Comparison of ENCODE assay signal across 10 mouse cellular contexts in genomic region chr12:52413046-52413473, GRCm38 (mm10).
A peak's percentile ranks its signal among the peaks of the same experiment; 100 is the strongest.
DNase-seq lines count a peak whose midpoint lies in the region; ATAC-seq and TF ChIP-seq lines count a peak whose summit lies in the region.
"Had no signal": no experiment of that assay in that cellular context is flagged by ENCODE, and none has a peak within 500 bp of the region (broad histone marks: within the 10 kb centered on the region; RNA-seq: fewer than 3 reads in every experiment).

No protein-coding gene starts in this region.

- peaks cover 18% of the 10 kb centered on the region for H3K4me1 ChIP-seq in forebrain, embryonic 12.5 days
- no peaks in the 10 kb centered on the region for H3K4me1 ChIP-seq in liver, adult 2 months (ENCODE audit: control insufficient read depth, insufficient read depth, low read length)

- peak overlapping the region; percentile 13 for H3K4me2 ChIP-seq in forebrain, embryonic 12.5 days

- peak; percentile 60 for ATAC-seq in forebrain, embryonic 12.5 days (ENCODE audit: low FRiP score)

- TF ChIP-seq POLR2A in liver, adult 2 months (IDR thresholded peaks at IDR 0.05; ENCODE audit: extremely low read depth, insufficient read depth, low read length) = no peak

- no peak for TF ChIP-seq CTCF in liver, adult 2 months (IDR thresholded peaks at IDR 0.05; ENCODE audit: low read depth, low read length)

- H3K9ac ChIP-seq in forebrain, embryonic 12.5 days = 0 out of 2 replicates have a peak overlapping the region, but pooled peaks have one; percentile 7
- no peak overlapping the region for H3K9ac ChIP-seq in liver, adult 2 months (ENCODE audit: low read depth, low read length)

- H3K27me3 ChIP-seq in forebrain, embryonic 12.5 days = no peaks in the 10 kb centered on the region
- no peaks in the 10 kb centered on the region for H3K27me3 ChIP-seq in liver, adult 2 months (ENCODE audit: control insufficient read depth, insufficient read depth, low read length)

- H3K79me2 ChIP-seq in liver, adult 2 months (ENCODE audit: control insufficient read depth, insufficient read depth, low read length) = no peaks in the 10 kb centered on the region

- no peak overlapping the region for H3K4me3 ChIP-seq in forebrain, embryonic 12.5 days (replicated peaks)
- H3K4me3 ChIP-seq in liver, adult 2 months (ENCODE audit: insufficient read depth, low read depth, low read length) = no peak overlapping the region

- H3K9me3 ChIP-seq in forebrain, embryonic 12.5 days = no peaks in the 10 kb centered on the region

- H3K27ac ChIP-seq in forebrain, embryonic 12.5 days = peak overlapping the region; percentile 75
- H3K27ac ChIP-seq in liver, adult 2 months (replicated peaks; ENCODE audit: insufficient read depth, low read depth, low read length) = no peak overlapping the region

- WGBS in forebrain, embryonic 12.5 days = 14% methylated on average over 8 of the region's 8 CpGs
- WGBS in liver, adult 2 months = 34% methylated on average over 8 of the region's 8 CpGs

- H3K36me3 ChIP-seq in forebrain, embryonic 12.5 days (replicated peaks) = no peaks in the 10 kb centered on the region
- no peaks in the 10 kb centered on the region for H3K36me3 ChIP-seq in liver, adult 2 months (ENCODE audit: control insufficient read depth, insufficient read depth, low read length)

- peak; percentile 42 for DNase-seq in layer of hippocampus, adult 9-11 months
- DNase-seq in layer of hippocampus, postnatal 14 days (ENCODE audit: low spot score in 2 of 2) = no peak
- peak; percentile 23 for DNase-seq in liver, adult 2 months (ENCODE audit: extremely low read depth, low read depth, low spot score)
- peak; percentile 70 for DNase-seq in retina, postnatal 1 day
- no peak for DNase-seq in right cerebral cortex, postnatal 14 days
- DNase-seq in urinary bladder, adult 18-20 months (ENCODE audit: low spot score in 2 of 2) = no peak
- DNase-seq in gastrocnemius, postnatal 25 days = no peak
- DNase-seq: gastrocnemius, postnatal 10 days; kidney, adult 9 months had no signal

Comparison
In these comparisons a context has a peak if more than half of its experiments do, and no peak if none do; other contexts are left out.
1. DNase-seq: peak in layer of hippocampus, adult 9-11 months (single experiment), liver, adult 2 months (single experiment) and retina, postnatal 1 day (single experiment); none in layer of hippocampus, postnatal 14 days (0 of 2), right cerebral cortex, postnatal 14 days (single experiment), urinary bladder, adult 18-20 months (0 of 2) and gastrocnemius, postnatal 25 days (single experiment).